Mouse (Mus musculus) layer of hippocampus, adult 2 months (tissue): Measurements from ENCODE around the gene Pcnp. TPM values are rescaled to one million over a fixed set of nuclear protein-coding genes. Genes with fewer than 3 reads are reported as not detected.
"Not testable (repeated sequence)": the region's sequence is repeated elsewhere in the genome, so short reads cannot be mapped to it uniquely, and the experiment has no call there.

Source experiments
- DNase-seq, 2 experiments: peaks; one replicate each; pipeline ENCODE4 v3.0.0; 2022; ENCODE audit warnings: low spot score in 2 of 2
- H3K27ac ChIP-seq: fragments of 200-600 bp; 2 replicates; pipeline ENCODE4 v1.8.1; 2022
- H3K4me3 ChIP-seq: fragments of 200-600 bp; 2 replicates; pipeline ENCODE4 v1.8.1; 2022; ENCODE audit warnings: mild to moderate bottlenecking
- CTCF ChIP-seq: fragments of 200-600 bp; conservative IDR thresholded peaks from 2 replicates; pipeline ENCODE4 v1.8.1; 2022; ENCODE audit warnings: antibody characterized with exemption, mild to moderate bottlenecking, moderate library complexity
- long read RNA-seq, 2 experiments: library from polyadenylated mRNA; stranded (forward); transcript quantifications; one replicate each; pipeline ENCODE4 v2.0.0; 2021; ENCODE audit warnings: borderline mapping rate in 2 of 2
- total RNA-seq, 2 experiments: library from RNA; stranded (reverse); gene quantifications; 2 replicates each; pipeline ENCODE4 v1.2.3; 2021

The Pcnp gene
- total RNA-seq = 100 to 1,000 TPM; 145 to 161 TPM
- long read RNA-seq, experiment 1, transcript Pcnp-206 (5 exons, 938 nt) = major isoform, 51 of 93 reads
- long read RNA-seq, experiment 1, transcript Pcnp-205 (5 exons, 2,200 nt) = minor isoform, 14 of 93 reads
- long read RNA-seq, experiment 1, transcript Pcnp-202 (5 exons, 2,295 nt) = minor isoform, 19 of 93 reads
- long read RNA-seq, experiment 1, partial matches to known transcripts = 1 of 93 reads
- long read RNA-seq, experiment 1, other reads (novel, unspliced or antisense) = 7 of 93 reads
- long read RNA-seq, experiment 2, transcript Pcnp-206 (5 exons, 938 nt) = major isoform, 104 of 186 reads
- long read RNA-seq, experiment 2, transcript Pcnp-205 (5 exons, 2,200 nt) = minor isoform, 24 of 186 reads
- long read RNA-seq, experiment 2, transcript Pcnp-202 (5 exons, 2,295 nt) = minor isoform, 41 of 186 reads
- long read RNA-seq, experiment 2, partial matches to known transcripts = 5 of 186 reads
- long read RNA-seq, experiment 2, other reads (novel, unspliced or antisense) = 12 of 186 reads

GRCm38 (mm10) chr16:56029661-56030082 lies at the start of gene Pcnp:
Gene Pcnp, minus strand, starts transcription at chr16:56029739.
- Histone ChIP-seq H3K4me3 (peak within 1 kb of the TSS; percentile 84), H3K27ac (peak within 1 kb of the TSS; percentile 98)
- DNase-seq = peak; percentile 98 to 99
- TF ChIP-seq CTCF = no peak

- peak overlapping the region; percentile 98 for H3K27ac ChIP-seq
- DNase-seq = no peak
- peak overlapping the region; percentile 94 for H3K4me3 ChIP-seq
- TF ChIP-seq CTCF = no peak
Observed at GRCm38 (mm10) chr16:56076121-56076869, 46.8 kb upstream of the Pcnp start.

- H3K27ac ChIP-seq = peak overlapping the region; percentile 98
- peak; percentile 76 to 84 for DNase-seq
- TF ChIP-seq CTCF = no peak
- H3K4me3 ChIP-seq = peak overlapping the region; percentile 94
Observed at GRCm38 (mm10) chr16:56075222-56076111, 45.9 kb upstream of the Pcnp start.

- Histone ChIP-seq H3K27ac (peak overlapping the region; percentile 98), H3K4me3 (peak overlapping the region; percentile 94)
- no peak for TF ChIP-seq CTCF
- no peak for DNase-seq
Observed at GRCm38 (mm10) chr16:56074565-56074964, 45.0 kb upstream of the Pcnp start.

- no peak overlapping the region; the same call in 1 of the 2 replicates for H3K27ac ChIP-seq
- H3K4me3 ChIP-seq = no peak overlapping the region
- no peak for DNase-seq
- no peak for TF ChIP-seq CTCF
Observed at GRCm38 (mm10) chr16:56074122-56074521, 44.6 kb upstream of the Pcnp start.

GRCm38 (mm10) chr16:56073150-56073549 lies 43.6 kb upstream of the Pcnp start:
- DNase-seq, H3K27ac ChIP-seq, H3K4me3 ChIP-seq: not testable (repeated sequence)

- no peak for DNase-seq
- no peak for TF ChIP-seq CTCF
- no peak overlapping the region for H3K4me3 ChIP-seq
- no peak overlapping the region for H3K27ac ChIP-seq
Observed at GRCm38 (mm10) chr16:56072533-56072932, 43.0 kb upstream of the Pcnp start.

GRCm38 (mm10) chr16:56071317-56072232 lies 42.0 kb upstream of the Pcnp start:
- Histone ChIP-seq H3K27ac (no peak overlapping the region), H3K4me3 (no peak overlapping the region)
- no peak for DNase-seq
- TF ChIP-seq CTCF = no peak

GRCm38 (mm10) chr16:56068523-56069070 lies 39.1 kb upstream of the Pcnp start:
- no peak overlapping the region for H3K4me3 ChIP-seq
- H3K27ac ChIP-seq = no peak overlapping the region
- no peak for DNase-seq
- TF ChIP-seq CTCF = no peak

- no peak for TF ChIP-seq CTCF
- Histone ChIP-seq H3K27ac (no peak overlapping the region), H3K4me3 (no peak overlapping the region)
- DNase-seq = no peak
Observed at GRCm38 (mm10) chr16:56066113-56066512, 36.6 kb upstream of the Pcnp start.

GRCm38 (mm10) chr16:56064334-56064990 lies 34.9 kb upstream of the Pcnp start:
- Histone ChIP-seq H3K27ac (peak overlapping the region; percentile 76; the same call in 1 of the 2 replicates), H3K4me3 (peak overlapping the region; percentile 46; the same call in 1 of the 2 replicates)
- DNase-seq = peak; percentile 57 to 65
- TF ChIP-seq CTCF = peak; percentile 79
